19 mouse cellular contexts compared by ENCODE assay signal in the genomic region with DNA sequence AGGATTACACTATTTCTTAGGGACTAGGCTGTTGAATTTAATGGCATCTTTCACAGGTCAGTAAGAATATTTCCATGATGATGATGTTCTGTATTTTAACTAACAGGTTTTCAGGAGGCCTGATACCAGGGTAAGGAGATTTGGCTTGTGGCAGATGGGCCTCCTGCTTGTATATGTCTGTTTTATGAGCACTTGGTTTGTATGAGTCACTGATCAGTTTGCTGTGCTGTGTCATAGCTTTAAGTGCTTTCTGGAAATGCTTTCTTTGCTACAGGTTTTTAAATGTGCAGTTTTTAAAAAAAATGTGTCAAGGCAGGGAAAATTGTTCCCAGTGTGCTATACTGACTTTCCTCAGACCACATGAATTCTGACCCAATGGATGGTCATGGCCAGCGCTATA.
"Had no signal": no experiment of that assay in that cellular context is flagged by ENCODE, and none has a peak within 500 bp of the region (broad histone marks: within the 10 kb centered on the region; RNA-seq: fewer than 3 reads in every experiment).

No protein-coding gene starts in this region.

- H3K4me2 ChIP-seq: liver, embryonic 15.5 days; lung, embryonic 15.5 days; midbrain, embryonic 11.5 days; midbrain, embryonic 13.5 days; midbrain, embryonic 15.5 days; neural tube, embryonic 12.5 days had no signal

- H3K27me3 ChIP-seq: liver, embryonic 15.5 days; lung, embryonic 15.5 days; midbrain, embryonic 13.5 days; midbrain, embryonic 15.5 days; neural tube, embryonic 12.5 days had no signal

- H3K36me3 ChIP-seq: liver, embryonic 15.5 days; lung, embryonic 15.5 days; midbrain, embryonic 13.5 days; midbrain, embryonic 15.5 days; neural tube, embryonic 12.5 days had no signal

- H3K4me1 ChIP-seq: liver, embryonic 15.5 days; lung, embryonic 15.5 days; megakaryocyte, embryonic 14.5 days; midbrain, embryonic 13.5 days; midbrain, embryonic 15.5 days; neural tube, embryonic 12.5 days had no signal

- H3K27ac ChIP-seq: liver, embryonic 15.5 days; lung, embryonic 15.5 days; macrophage; midbrain, embryonic 13.5 days; midbrain, embryonic 15.5 days; neural tube, embryonic 12.5 days had no signal

- ATAC-seq: liver, postnatal 0 days; lung, postnatal 0 days; midbrain, embryonic 13.5 days; midbrain, embryonic 15.5 days had no signal

- H3K9ac ChIP-seq: liver, embryonic 15.5 days; liver, postnatal 0 days; lung, embryonic 15.5 days; midbrain, embryonic 13.5 days; midbrain, embryonic 15.5 days; neural tube, embryonic 12.5 days had no signal

- H3K4me3 ChIP-seq: liver, embryonic 15.5 days; lung, embryonic 15.5 days; megakaryocyte, embryonic 14.5 days; midbrain, embryonic 13.5 days; midbrain, embryonic 15.5 days; neural tube, embryonic 12.5 days had no signal

- DNase-seq: liver, postnatal 0 days; lung, adult 2 months; lung, postnatal 14 days; lung, postnatal 36 days; right cerebral cortex, postnatal 25 days; right cerebral cortex, postnatal 4 days; spleen, adult 18-20 months; thymus, adult 18-20 months; thymus, postnatal 14 days; thymus, postnatal 36 days had no signal

- H3K9me3 ChIP-seq: liver, embryonic 15.5 days; lung, embryonic 15.5 days; megakaryocyte, embryonic 14.5 days; midbrain, embryonic 13.5 days; midbrain, embryonic 15.5 days; neural tube, embryonic 12.5 days had no signal
